In the genomic region with DNA sequence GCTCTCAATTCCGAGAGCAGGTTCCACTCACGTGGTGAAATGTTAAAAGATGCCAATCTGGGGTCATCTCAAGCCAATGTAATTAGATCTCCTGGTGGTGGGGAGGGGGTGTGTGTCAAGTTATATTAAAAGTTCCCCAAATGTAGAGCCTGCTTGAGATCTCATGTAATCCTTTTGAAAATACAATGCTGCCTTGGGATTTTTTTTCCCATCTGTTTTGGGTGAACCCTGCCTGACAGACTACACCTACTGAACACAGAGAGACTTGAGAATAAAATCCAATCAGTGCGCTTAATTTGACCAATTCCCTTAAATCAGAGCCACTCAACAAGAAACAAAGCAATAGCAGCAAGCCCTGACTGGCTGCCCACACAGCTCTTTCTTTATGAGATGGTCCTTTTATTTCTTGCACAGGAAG, we compare ENCODE assay signal across 16 mouse cellular contexts.
DNase-seq lines count a peak whose midpoint lies in the region; ATAC-seq and TF ChIP-seq lines count a peak whose summit lies in the region.
"Had no signal": no experiment of that assay in that cellular context is flagged by ENCODE, and none has a peak within 500 bp of the region (broad histone marks: within the 10 kb centered on the region; RNA-seq: fewer than 3 reads in every experiment).

No protein-coding gene starts in this region.

- TF ChIP-seq CTCF in forebrain, postnatal 0 days (IDR thresholded peaks at IDR 0.05; ENCODE audit: low read depth), result no peak

- peak overlapping the region; percentile 53 for H3K27ac ChIP-seq in forebrain, embryonic 10.5 days
- H3K27ac ChIP-seq in forebrain, postnatal 0 days (ENCODE audit: low read depth, low read length), result no peak overlapping the region
- peak overlapping the region; percentile 31 for H3K27ac ChIP-seq in forebrain, embryonic 13.5 days
- H3K27ac ChIP-seq in midbrain, embryonic 10.5 days (replicated peaks), result peak overlapping the region; percentile 77
- peak overlapping the region; percentile 58; the same call in 1 of the 2 replicates for H3K27ac ChIP-seq in neural tube, embryonic 15.5 days (replicated peaks)
- H3K27ac ChIP-seq: gastrocnemius, adult 2 months; kidney, postnatal 0 days; liver, embryonic 14.5 days had no signal

- H3K4me2 ChIP-seq in forebrain, postnatal 0 days (ENCODE audit: low read depth), result no peak overlapping the region
- H3K4me2 ChIP-seq in forebrain, embryonic 13.5 days, result no peak overlapping the region
- no peak overlapping the region for H3K4me2 ChIP-seq in neural tube, embryonic 15.5 days

- DNase-seq in forebrain, embryonic 10.5 days (ENCODE audit: extremely low spot score, low spot score), result peak; percentile 19
- no peak for DNase-seq in forebrain, postnatal 0 days
- DNase-seq in midbrain, embryonic 10.5 days (ENCODE audit: low spot score), result no peak
- no peak for DNase-seq in T-cell, adult 2 months (ENCODE audit: low spot score)
- no peak for DNase-seq in layer of hippocampus, adult 18-20 months (ENCODE audit: low spot score in 2 of 2)
- no peak for DNase-seq in adrenal gland, postnatal 14 days
- DNase-seq: cerebellum, adult 11-12 months; gastrocnemius, adult 2 months; heart, adult 18-20 months; lung, postnatal 14 days; thymus, postnatal 14 days had no signal

- WGBS in forebrain, embryonic 10.5 days, result 7% methylated on average over 3 of the region's 3 CpGs
- 13% methylated on average over 3 of the region's 3 CpGs for WGBS in forebrain, postnatal 0 days
- 4% methylated on average over 3 of the region's 3 CpGs for WGBS in forebrain, embryonic 13.5 days
- WGBS in midbrain, embryonic 10.5 days, result 4% methylated on average over 3 of the region's 3 CpGs
- WGBS in neural tube, embryonic 15.5 days, result 20% methylated on average over 3 of the region's 3 CpGs

- H3K4me1 ChIP-seq in forebrain, embryonic 10.5 days, result peaks cover 43% of the 10 kb centered on the region
- H3K4me1 ChIP-seq in forebrain, postnatal 0 days (ENCODE audit: insufficient read depth), result peaks cover 6% of the 10 kb centered on the region; the same call in 1 of the 2 replicates
- peaks cover 33% of the 10 kb centered on the region for H3K4me1 ChIP-seq in forebrain, embryonic 13.5 days
- peaks cover 43% of the 10 kb centered on the region for H3K4me1 ChIP-seq in midbrain, embryonic 10.5 days
- peaks cover 42% of the 10 kb centered on the region for H3K4me1 ChIP-seq in neural tube, embryonic 15.5 days

- H3K36me3 ChIP-seq in forebrain, embryonic 10.5 days (replicated peaks), result no peaks in the 10 kb centered on the region
- H3K36me3 ChIP-seq in forebrain, postnatal 0 days (ENCODE audit: insufficient read depth), result no peaks in the 10 kb centered on the region
- no peaks in the 10 kb centered on the region for H3K36me3 ChIP-seq in forebrain, embryonic 13.5 days (ENCODE audit: poor library complexity, severe bottlenecking)
- H3K36me3 ChIP-seq in midbrain, embryonic 10.5 days, result no peaks in the 10 kb centered on the region
- H3K36me3 ChIP-seq in neural tube, embryonic 15.5 days, result no peaks in the 10 kb centered on the region

- H3K9me3 ChIP-seq in forebrain, embryonic 10.5 days, result no peaks in the 10 kb centered on the region
- no peaks in the 10 kb centered on the region for H3K9me3 ChIP-seq in forebrain, postnatal 0 days (ENCODE audit: low read length)
- H3K9me3 ChIP-seq in forebrain, embryonic 13.5 days (replicated peaks), result no peaks in the 10 kb centered on the region
- no peaks in the 10 kb centered on the region for H3K9me3 ChIP-seq in midbrain, embryonic 10.5 days (replicated peaks)
- H3K9me3 ChIP-seq in neural tube, embryonic 15.5 days (replicated peaks), result no peaks in the 10 kb centered on the region

- peaks cover 13% of the 10 kb centered on the region; the same call in 1 of the 2 replicates for H3K27me3 ChIP-seq in forebrain, embryonic 10.5 days (ENCODE audit: poor library complexity, severe bottlenecking)
- H3K27me3 ChIP-seq in forebrain, postnatal 0 days (ENCODE audit: insufficient read depth, low read length), result no peaks in the 10 kb centered on the region
- no peaks in the 10 kb centered on the region; the same call in 1 of the 2 replicates for H3K27me3 ChIP-seq in forebrain, embryonic 13.5 days
- H3K27me3 ChIP-seq in midbrain, embryonic 10.5 days (ENCODE audit: low read depth, poor library complexity, severe bottlenecking), result peaks cover 33% of the 10 kb centered on the region; the same call in 1 of the 2 replicates
- H3K27me3 ChIP-seq in neural tube, embryonic 15.5 days (replicated peaks), result no peaks in the 10 kb centered on the region

- H3K4me3 ChIP-seq in forebrain, embryonic 10.5 days, result 0 out of 2 replicates have a peak overlapping the region, but pooled peaks have one; percentile 36
- no peak overlapping the region for H3K4me3 ChIP-seq in forebrain, postnatal 0 days (ENCODE audit: low read depth, low read length)
- H3K4me3 ChIP-seq in forebrain, embryonic 13.5 days, result no peak overlapping the region
- H3K4me3 ChIP-seq in midbrain, embryonic 10.5 days, result peak overlapping the region; percentile 43
- H3K4me3 ChIP-seq in neural tube, embryonic 15.5 days (replicated peaks), result no peak overlapping the region
- H3K4me3 ChIP-seq: erythroblast, embryonic 14.5 days; gastrocnemius, adult 2 months had no signal

- no peak for ATAC-seq in forebrain, postnatal 0 days
- ATAC-seq in forebrain, embryonic 13.5 days, result 0 out of 2 replicates have a peak, but pooled peaks have one; percentile 2
- ATAC-seq in neural tube, embryonic 15.5 days (ENCODE audit: low FRiP score), result no peak

- H3K9ac ChIP-seq in forebrain, postnatal 0 days, result no peak overlapping the region
- H3K9ac ChIP-seq in forebrain, embryonic 13.5 days, result no peak overlapping the region
- no peak overlapping the region for H3K9ac ChIP-seq in neural tube, embryonic 15.5 days (replicated peaks)
- H3K9ac ChIP-seq: liver, embryonic 14.5 days had no signal

Comparison
In these comparisons a context has a peak if more than half of its experiments do, and no peak if none do; other contexts are left out.
1. H3K4me3 ChIP-seq: peak in forebrain, embryonic 10.5 days (single experiment) and midbrain, embryonic 10.5 days (single experiment); none in forebrain, postnatal 0 days (single experiment), forebrain, embryonic 13.5 days (single experiment) and neural tube, embryonic 15.5 days (single experiment).